Mouse (Mus musculus) heart, embryonic 10.5 days (tissue): ENCODE measurements around the gene Mast4. TPM values are rescaled to one million over a fixed set of nuclear protein-coding genes. Genes with fewer than 3 reads are reported as not detected.

Experiments used
- DNase-seq: peaks from one replicate; pipeline ENCODE4 v3.0.0-alpha.2; 2017; ENCODE audit warnings: low spot score
- H3K27ac ChIP-seq: fragments of 300-500 bp; sonication (generic); 2 replicates; pipeline ENCODE4 v1.5.1; 2016; ENCODE audit warnings: mild to moderate bottlenecking
- H3K27me3 ChIP-seq: fragments of 300-500 bp; sonication (generic); 2 replicates; pipeline ENCODE4 v1.6.1; 2016; ENCODE audit warnings: mild to moderate bottlenecking; ENCODE audit not compliant: poor library complexity, insufficient read depth, severe bottlenecking
- H3K36me3 ChIP-seq: fragments of 300-500 bp; sonication (generic); 2 replicates; pipeline ENCODE4 v1.6.1; 2016; ENCODE audit warnings: mild to moderate bottlenecking, moderate library complexity
- H3K4me1 ChIP-seq: fragments of 300-500 bp; sonication (generic); 2 replicates; pipeline ENCODE4 v1.6.1; 2016; ENCODE audit warnings: mild to moderate bottlenecking
- H3K4me3 ChIP-seq: fragments of 300-500 bp; sonication (generic); 2 replicates; pipeline ENCODE4 v1.5.1; 2016; ENCODE audit warnings: mild to moderate bottlenecking, moderate library complexity
- H3K9me3 ChIP-seq: fragments of 300-500 bp; sonication (generic); 2 replicates; pipeline ENCODE4 v1.6.1; 2016; ENCODE audit warnings: mild to moderate bottlenecking, moderate library complexity
- WGBS: fragments of 180-500 bp; shearing (Covaris S2); methylation state at CpG from one replicate; pipeline ENCODE4 v1.1.7; 2016; 5-methylcytosine and 5-hydroxymethylcytosine counted together
- polyA plus RNA-seq: library from polyadenylated mRNA; unstranded; fragments of >200 nt; fragmentation: Nextera tagmentation; extraction: Ambion mirVana; gene quantifications from 2 replicates; pipeline ENCODE4 v1.2.1, GENCODE M21; 2016

Gene Mast4
- polyA plus RNA-seq, 1 experiment from 2014 or later, result 33.2 TPM

- Histone ChIP-seq H3K9me3 (no peaks in the 10 kb centered on the region), H3K4me1 (peaks cover 6% of the 10 kb centered on the region), H3K36me3 (no peaks in the 10 kb centered on the region), H3K4me3 (no peak overlapping the region), H3K27me3 (no peaks in the 10 kb centered on the region), H3K27ac (no peak overlapping the region)
- no peak for DNase-seq
- WGBS, result 91% methylated on average over 7 of the region's 7 CpGs
Measured at GRCm38 (mm10) chr13:102919741-102920140, 414.6 kb downstream of the Mast4 start.

GRCm38 (mm10) chr13:102918616-102919015, 415.7 kb downstream of the Mast4 start:
- H3K27ac ChIP-seq, result no peak overlapping the region
- no peak for DNase-seq

GRCm38 (mm10) chr13:102915341-102915740, 419.0 kb downstream of the Mast4 start:
- Histone ChIP-seq H3K4me1 (peaks cover 6% of the 10 kb centered on the region), H3K4me3 (no peak overlapping the region), H3K36me3 (no peaks in the 10 kb centered on the region), H3K27me3 (no peaks in the 10 kb centered on the region), H3K27ac (no peak overlapping the region), H3K9me3 (no peaks in the 10 kb centered on the region)
- 87% methylated on average over 1 of the region's 1 CpGs for WGBS
- DNase-seq, result no peak

More at GRCm38 (mm10) chr13:102918616-102919015, 415.7 kb downstream of the Mast4 start:
- H3K9me3 ChIP-seq, result no peaks in the 10 kb centered on the region
- H3K4me3 ChIP-seq, result no peak overlapping the region
- 56% methylated on average over 4 of the region's 4 CpGs for WGBS
- H3K4me1 ChIP-seq, result peaks cover 6% of the 10 kb centered on the region
- no peaks in the 10 kb centered on the region for H3K27me3 ChIP-seq
- H3K36me3 ChIP-seq, result no peaks in the 10 kb centered on the region

- no peak for DNase-seq
- no peaks in the 10 kb centered on the region for H3K36me3 ChIP-seq
- H3K4me3 ChIP-seq, result no peak overlapping the region
- no peaks in the 10 kb centered on the region for H3K9me3 ChIP-seq
- H3K4me1 ChIP-seq, result peaks cover 6% of the 10 kb centered on the region
- no peaks in the 10 kb centered on the region for H3K27me3 ChIP-seq
- peak overlapping the region; percentile 12; the same call in 1 of the 2 replicates for H3K27ac ChIP-seq
Measured at GRCm38 (mm10) chr13:102914800-102915199, 419.5 kb downstream of the Mast4 start.

- Histone ChIP-seq H3K4me3 (no peak overlapping the region), H3K27me3 (no peaks in the 10 kb centered on the region), H3K27ac (no peak overlapping the region), H3K9me3 (no peaks in the 10 kb centered on the region), H3K4me1 (peaks cover 6% of the 10 kb centered on the region), H3K36me3 (no peaks in the 10 kb centered on the region)
- DNase-seq, result no peak
- WGBS, result 89% methylated on average over 2 of the region's 2 CpGs
Measured at GRCm38 (mm10) chr13:102913919-102914318, 420.4 kb downstream of the Mast4 start.

GRCm38 (mm10) chr13:102912867-102913266, 421.4 kb downstream of the Mast4 start:
- WGBS, result 85% methylated on average over 12 of the region's 12 CpGs
- no peaks in the 10 kb centered on the region for H3K27me3 ChIP-seq

GRCm38 (mm10) chr13:102909654-102910418, 424.5 kb downstream of the Mast4 start:
- Histone ChIP-seq H3K4me1 (no peaks in the 10 kb centered on the region), H3K9me3 (no peaks in the 10 kb centered on the region), H3K27me3 (no peaks in the 10 kb centered on the region), H3K4me3 (no peak overlapping the region), H3K27ac (no peak overlapping the region), H3K36me3 (no peaks in the 10 kb centered on the region)
- no peak for DNase-seq
- WGBS, result 87% methylated on average over 5 of the region's 5 CpGs

More at GRCm38 (mm10) chr13:102912867-102913266, 421.4 kb downstream of the Mast4 start:
- Histone ChIP-seq H3K4me3 (no peak overlapping the region), H3K9me3 (no peaks in the 10 kb centered on the region), H3K4me1 (peaks cover 6% of the 10 kb centered on the region), H3K36me3 (no peaks in the 10 kb centered on the region), H3K27ac (no peak overlapping the region)
- DNase-seq, result no peak

GRCm38 (mm10) chr13:102906661-102907009, 427.7 kb downstream of the Mast4 start:
- Histone ChIP-seq H3K4me3 (peak overlapping the region; percentile 74), H3K4me1 (peaks cover 17% of the 10 kb centered on the region), H3K27me3 (no peaks in the 10 kb centered on the region), H3K9me3 (no peaks in the 10 kb centered on the region), H3K36me3 (no peaks in the 10 kb centered on the region), H3K27ac (peak overlapping the region; percentile 95)
- 13% methylated on average over 9 of the region's 9 CpGs for WGBS
- DNase-seq, result no peak

GRCm38 (mm10) chr13:102906004-102906660, 428.2 kb downstream of the Mast4 start:
- H3K4me1 ChIP-seq, result peaks cover 20% of the 10 kb centered on the region
- peak overlapping the region; percentile 95 for H3K27ac ChIP-seq
- peak overlapping the region; percentile 74 for H3K4me3 ChIP-seq
- no peaks in the 10 kb centered on the region for H3K36me3 ChIP-seq
- peak; percentile 94 for DNase-seq
- H3K27me3 ChIP-seq, result no peaks in the 10 kb centered on the region
- H3K9me3 ChIP-seq, result no peaks in the 10 kb centered on the region
- under 1% methylated on average over 16 of the region's 16 CpGs for WGBS

- 2% methylated on average over 16 of the region's 16 CpGs for WGBS
- H3K27ac ChIP-seq, result peak overlapping the region; percentile 95
- H3K36me3 ChIP-seq, result no peaks in the 10 kb centered on the region
- DNase-seq, result no peak
- H3K4me1 ChIP-seq, result peaks cover 26% of the 10 kb centered on the region
- peak overlapping the region; percentile 74 for H3K4me3 ChIP-seq
- H3K9me3 ChIP-seq, result no peaks in the 10 kb centered on the region
- H3K27me3 ChIP-seq, result no peaks in the 10 kb centered on the region
Measured at GRCm38 (mm10) chr13:102905361-102905950, 428.8 kb downstream of the Mast4 start.

- DNase-seq, result no peak
- Histone ChIP-seq H3K4me1 (peaks cover 43% of the 10 kb centered on the region), H3K27me3 (no peaks in the 10 kb centered on the region), H3K4me3 (peak overlapping the region; percentile 36; the same call in 1 of the 2 replicates), H3K9me3 (no peaks in the 10 kb centered on the region), H3K27ac (no peak overlapping the region), H3K36me3 (no peaks in the 10 kb centered on the region)
- WGBS, result 82% methylated on average over 4 of the region's 4 CpGs
Measured at GRCm38 (mm10) chr13:102903689-102904088, 430.6 kb downstream of the Mast4 start.

- H3K36me3 ChIP-seq, result no peaks in the 10 kb centered on the region
- peaks cover 52% of the 10 kb centered on the region for H3K4me1 ChIP-seq
- H3K27ac ChIP-seq, result no peak overlapping the region
- no peaks in the 10 kb centered on the region for H3K9me3 ChIP-seq
- no peak for DNase-seq
- no peak overlapping the region for H3K4me3 ChIP-seq
- H3K27me3 ChIP-seq, result no peaks in the 10 kb centered on the region
- 83% methylated on average over 7 of the region's 7 CpGs for WGBS
Measured at GRCm38 (mm10) chr13:102902123-102902522, 432.2 kb downstream of the Mast4 start.

GRCm38 (mm10) chr13:102900531-102900930, 433.8 kb downstream of the Mast4 start:
- Histone ChIP-seq H3K36me3 (no peaks in the 10 kb centered on the region), H3K27me3 (no peaks in the 10 kb centered on the region), H3K4me3 (no peak overlapping the region), H3K9me3 (no peaks in the 10 kb centered on the region), H3K4me1 (peaks cover 52% of the 10 kb centered on the region), H3K27ac (no peak overlapping the region)
- DNase-seq, result no peak
- 77% methylated on average over 8 of the region's 8 CpGs for WGBS
